Mouse (Mus musculus) macrophage (primary cell): ENCODE measurements around the gene Slc2a8. TPM values are rescaled to one million over a fixed set of nuclear protein-coding genes. Genes with fewer than 3 reads are reported as not detected.
"Not testable (repeated sequence)": the region's sequence is repeated elsewhere in the genome, so short reads cannot be mapped to it uniquely, and the experiment has no call there.

ENCODE experiments used
- H3K27ac ChIP-seq: fragments of 350-480 bp; formaldehyde crosslinking; 2 replicates; pipeline ENCODE4 v1.9.0; 2021
- H3K36me3 ChIP-seq: fragments of 350-480 bp; formaldehyde crosslinking; 2 replicates; pipeline ENCODE4 v1.9.0; 2021; ENCODE audit errors: inconsistent target
- H3K4me3 ChIP-seq: fragments of 350-480 bp; formaldehyde crosslinking; 2 replicates; pipeline ENCODE4 v1.9.0; 2021; ENCODE audit errors: inconsistent target
- H3K79me2 ChIP-seq: fragments of 350-480 bp; formaldehyde crosslinking; 2 replicates; pipeline ENCODE4 v1.9.0; 2021; ENCODE audit errors: inconsistent target
- WGBS: methylation state at CpG from one replicate; pipeline ENCODE4 v1.1.7; 2026; ENCODE audit warnings: inconsistent platforms; ENCODE audit not compliant: missing documents; 5-methylcytosine and 5-hydroxymethylcytosine counted together
- polyA plus RNA-seq: library from polyadenylated mRNA; stranded (reverse); fragments of 250-400 nt; gene quantifications from 3 replicates; pipeline ENCODE4 v1.2.4, GENCODE M21; 2018; ENCODE audit warnings: inconsistent platforms
- total RNA-seq, 78 experiments: library from RNA; depleted of rRNA; stranded (reverse); fragments of 250-400 nt; gene quantifications; 1 replicate in 9 of 78; 2 replicates in 24 of 78; 3 replicates in 43 of 78; 4 replicates in 2 of 78; pipeline ENCODE4 v1.2.4; 2018; ENCODE audit warnings: inconsistent platforms in 56 of 78

The Slc2a8 gene
- 10 to 100 TPM in 11 of 26 experiments, 1 to 10 TPM in 14, under 1 TPM in 1; 0.92 to 22.8 (median 9.1) TPM for total RNA-seq (2018; cell fraction: chromatin; rRNA removed)
- 10 to 100 TPM; 10.6 to 24.8 (median 15.1) TPM for total RNA-seq (2018; cell fraction: cytosol; rRNA removed)
- 10 to 100 TPM in 21 of 26 experiments, 1 to 10 TPM in 5; 6.8 to 31.1 (median 14.9) TPM for total RNA-seq (2018; cell fraction: nucleus; rRNA removed)
- 7.4 to 18.5 TPM (median 18.2 TPM) in 3 replicates for polyA plus RNA-seq

- Histone ChIP-seq H3K79me2 (no peaks in the 10 kb centered on the region; the same call in 1 of the 2 replicates), H3K36me3 (no peaks in the 10 kb centered on the region), H3K27ac (peak within 1 kb of the TSS; percentile 25), H3K4me3 (peak within 1 kb of the TSS; percentile 55)
- 1% methylated on average over 50 of the region's 50 CpGs for WGBS
These were observed at the start of gene Slc2a8 for GRCm38 (mm10) chr2:32981725-32982271. Gene Slc2a8, minus strand, starts transcription at chr2:32982083.

GRCm38 (mm10) chr2:33025040-33025439 lies 43.2 kb upstream of the Slc2a8 start:
- H3K27ac ChIP-seq = no peak overlapping the region
- no peaks in the 10 kb centered on the region for H3K36me3 ChIP-seq
- no peaks in the 10 kb centered on the region for H3K79me2 ChIP-seq
- WGBS = 51% methylated on average over 4 of the region's 4 CpGs
- no peak overlapping the region for H3K4me3 ChIP-seq

GRCm38 (mm10) chr2:33024564-33024963 lies 42.7 kb upstream of the Slc2a8 start:
- H3K27ac ChIP-seq = no peak overlapping the region

GRCm38 (mm10) chr2:33022846-33023245 lies 41.0 kb upstream of the Slc2a8 start:
- Histone ChIP-seq H3K79me2 (no peaks in the 10 kb centered on the region), H3K4me3 (no peak overlapping the region), H3K36me3 (no peaks in the 10 kb centered on the region), H3K27ac (no peak overlapping the region)
- 94% methylated on average over 6 of the region's 6 CpGs for WGBS

More at GRCm38 (mm10) chr2:33024564-33024963, 42.7 kb upstream of the Slc2a8 start:
- H3K79me2 ChIP-seq = no peaks in the 10 kb centered on the region
- no peaks in the 10 kb centered on the region for H3K36me3 ChIP-seq
- H3K4me3 ChIP-seq = no peak overlapping the region
- WGBS = 84% methylated on average over 9 of the region's 10 CpGs

GRCm38 (mm10) chr2:33018026-33018425 lies 36.1 kb upstream of the Slc2a8 start:
- no peak overlapping the region for H3K4me3 ChIP-seq
- no peak overlapping the region for H3K27ac ChIP-seq
- H3K79me2 ChIP-seq = no peaks in the 10 kb centered on the region
- WGBS = 6% methylated on average over 6 of the region's 6 CpGs
- H3K36me3 ChIP-seq = no peaks in the 10 kb centered on the region

- H3K36me3 ChIP-seq = no peaks in the 10 kb centered on the region
- H3K4me3 ChIP-seq = no peak overlapping the region
- WGBS = 26% methylated on average over 2 of the region's 2 CpGs
- H3K79me2 ChIP-seq = no peaks in the 10 kb centered on the region
- no peak overlapping the region for H3K27ac ChIP-seq
These were observed 35.3 kb upstream of the Slc2a8 start for GRCm38 (mm10) chr2:33017191-33017590.

- no peak overlapping the region for H3K4me3 ChIP-seq
- H3K36me3 ChIP-seq = no peaks in the 10 kb centered on the region
- H3K27ac ChIP-seq = no peak overlapping the region
- 89% methylated on average over 5 of the region's 5 CpGs for WGBS
- no peaks in the 10 kb centered on the region for H3K79me2 ChIP-seq
These were observed 33.0 kb upstream of the Slc2a8 start for GRCm38 (mm10) chr2:33014877-33015276.

- H3K79me2 ChIP-seq, H3K36me3 ChIP-seq, H3K4me3 ChIP-seq, H3K27ac ChIP-seq: not testable (repeated sequence)
- 88% methylated on average over 3 of the region's 4 CpGs for WGBS
These were observed 27.2 kb upstream of the Slc2a8 start for GRCm38 (mm10) chr2:33009055-33009454.

- 87% methylated on average over 5 of the region's 5 CpGs for WGBS
- Histone ChIP-seq H3K36me3 (no peaks in the 10 kb centered on the region), H3K4me3 (no peak overlapping the region), H3K79me2 (no peaks in the 10 kb centered on the region), H3K27ac (no peak overlapping the region)
These were observed 23.2 kb upstream of the Slc2a8 start for GRCm38 (mm10) chr2:33005041-33005440.

GRCm38 (mm10) chr2:33002144-33002543 lies 20.3 kb upstream of the Slc2a8 start:
- Histone ChIP-seq H3K4me3 (no peak overlapping the region), H3K27ac (no peak overlapping the region), H3K79me2 (no peaks in the 10 kb centered on the region), H3K36me3 (no peaks in the 10 kb centered on the region)
- WGBS = 86% methylated on average over 7 of the region's 7 CpGs

- 85% methylated on average over 2 of the region's 2 CpGs for WGBS
- H3K27ac ChIP-seq = no peak overlapping the region
- no peaks in the 10 kb centered on the region for H3K79me2 ChIP-seq
- no peaks in the 10 kb centered on the region for H3K36me3 ChIP-seq
- H3K4me3 ChIP-seq = no peak overlapping the region
These were observed 17.9 kb upstream of the Slc2a8 start for GRCm38 (mm10) chr2:32999752-33000151.

- no peak overlapping the region for H3K4me3 ChIP-seq
- H3K27ac ChIP-seq = no peak overlapping the region
- H3K36me3 ChIP-seq = no peaks in the 10 kb centered on the region
- no peaks in the 10 kb centered on the region for H3K79me2 ChIP-seq
- 79% methylated on average over 4 of the region's 4 CpGs for WGBS
These were observed 15.9 kb upstream of the Slc2a8 start for GRCm38 (mm10) chr2:32997792-32998191.

- WGBS = 76% methylated on average over 6 of the region's 6 CpGs
- H3K36me3 ChIP-seq = no peaks in the 10 kb centered on the region
- H3K4me3 ChIP-seq = no peak overlapping the region
- H3K79me2 ChIP-seq = no peaks in the 10 kb centered on the region
- H3K27ac ChIP-seq = no peak overlapping the region
These were observed 15.2 kb upstream of the Slc2a8 start for GRCm38 (mm10) chr2:32997081-32997480.

GRCm38 (mm10) chr2:32992130-32992529 lies 10.2 kb upstream of the Slc2a8 start:
- no peaks in the 10 kb centered on the region for H3K79me2 ChIP-seq
- WGBS = 8% methylated on average over 6 of the region's 6 CpGs
- no peak overlapping the region for H3K4me3 ChIP-seq
- no peaks in the 10 kb centered on the region for H3K36me3 ChIP-seq
- no peak overlapping the region for H3K27ac ChIP-seq

GRCm38 (mm10) chr2:32990167-32990832 lies 8.4 kb upstream of the Slc2a8 start:
- WGBS = 83% methylated on average over 13 of the region's 13 CpGs
- no peaks in the 10 kb centered on the region for H3K36me3 ChIP-seq
- H3K27ac ChIP-seq = no peak overlapping the region
- H3K4me3 ChIP-seq = no peak overlapping the region
- no peaks in the 10 kb centered on the region for H3K79me2 ChIP-seq
